Mouse (Mus musculus) kidney, adult 18-20 months (tissue): ENCODE measurements around the gene Tsc1.

Source experiments
- DNase-seq: peaks from one replicate; pipeline ENCODE4 v3.0.0; 2021

The Tsc1 gene

DNA sequence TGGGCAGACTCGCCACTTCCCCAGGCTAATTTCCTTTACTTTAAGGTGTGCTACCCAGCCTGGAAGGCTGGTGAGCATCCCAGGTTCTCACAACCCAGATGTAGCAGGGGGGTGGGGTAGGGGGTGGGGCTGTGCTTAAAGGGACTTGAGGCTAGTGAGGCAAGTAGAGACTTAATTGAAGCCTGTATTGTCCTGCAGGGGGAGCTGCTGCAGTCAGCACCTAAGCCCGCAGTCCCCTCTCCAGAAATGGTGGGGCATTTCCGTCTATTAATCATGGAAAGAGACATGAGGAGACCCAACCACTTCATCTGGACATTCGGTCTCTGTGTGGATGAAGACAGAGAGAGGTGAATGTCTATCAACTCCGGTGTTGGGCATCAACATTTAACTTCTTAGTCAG is 24.7 kb upstream of the Tsc1 start:
- DNase-seq, result no peak

DNA sequence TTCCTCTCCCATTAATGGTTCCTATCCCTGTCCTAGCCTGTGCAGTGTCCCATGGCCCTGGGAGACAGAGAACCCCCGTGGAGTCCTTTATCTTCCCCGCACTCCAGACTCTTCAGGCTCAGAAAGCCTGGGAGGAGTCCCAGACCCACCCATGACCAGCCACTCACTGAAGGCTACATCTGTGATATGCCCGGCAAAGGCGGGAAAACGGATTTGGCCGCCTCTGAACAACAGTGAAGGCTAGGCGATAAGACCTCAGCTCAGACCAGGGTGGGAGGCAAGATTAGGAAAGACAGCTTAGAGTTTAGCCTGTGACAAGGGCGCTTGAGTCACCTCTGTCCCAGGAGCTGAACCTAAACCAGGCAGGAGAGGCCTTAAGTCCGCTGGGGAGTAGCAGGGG is 24.2 kb upstream of the Tsc1 start:
- no peak for DNase-seq

DNA sequence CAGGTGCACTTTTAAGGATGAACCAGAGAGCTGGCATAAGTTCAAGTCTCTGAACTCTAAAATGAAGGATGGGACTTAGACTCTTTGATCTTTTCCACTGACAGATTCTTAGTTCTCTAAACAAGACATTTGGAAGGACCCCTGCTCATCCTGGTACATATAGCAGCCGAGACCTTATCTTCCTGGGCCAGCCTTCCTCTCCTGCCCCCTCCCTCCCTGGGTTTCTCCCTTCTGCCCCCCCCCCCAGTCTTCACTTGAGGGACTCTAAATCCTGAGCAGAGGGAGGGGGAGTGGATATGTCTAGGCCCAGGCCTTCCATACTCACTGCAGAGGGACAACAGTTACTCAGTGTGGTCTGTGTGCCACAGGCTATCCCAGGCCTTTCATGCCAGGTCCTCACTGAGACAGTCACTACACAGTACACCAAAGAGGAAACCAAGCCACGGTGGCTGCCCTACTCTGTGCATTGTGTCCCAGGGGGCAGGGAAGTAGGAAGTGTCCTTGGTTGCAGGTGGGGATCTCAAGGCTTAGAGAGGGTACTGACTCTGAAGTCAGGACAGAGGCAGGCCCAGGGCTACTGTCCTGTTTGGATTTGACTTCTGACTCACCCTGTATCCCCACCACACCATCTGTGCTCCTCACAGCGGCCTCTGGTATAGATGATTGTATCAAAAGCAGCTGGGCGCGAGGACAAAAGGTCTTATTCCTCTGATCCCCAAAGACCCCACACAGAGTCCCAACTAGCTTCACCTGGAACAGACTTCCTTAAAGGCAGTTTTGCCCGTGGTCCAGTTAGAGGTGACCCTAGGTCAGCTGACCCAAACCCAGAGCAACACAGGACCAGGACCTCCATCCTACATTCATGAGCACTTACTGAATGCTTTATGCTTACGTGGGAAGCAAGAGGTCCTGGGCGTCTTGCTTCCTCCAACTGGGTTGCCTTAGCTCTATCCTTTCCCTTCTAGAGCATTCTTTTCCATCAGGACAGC is 23.2 kb upstream of the Tsc1 start:
- DNase-seq, result no peak

DNA sequence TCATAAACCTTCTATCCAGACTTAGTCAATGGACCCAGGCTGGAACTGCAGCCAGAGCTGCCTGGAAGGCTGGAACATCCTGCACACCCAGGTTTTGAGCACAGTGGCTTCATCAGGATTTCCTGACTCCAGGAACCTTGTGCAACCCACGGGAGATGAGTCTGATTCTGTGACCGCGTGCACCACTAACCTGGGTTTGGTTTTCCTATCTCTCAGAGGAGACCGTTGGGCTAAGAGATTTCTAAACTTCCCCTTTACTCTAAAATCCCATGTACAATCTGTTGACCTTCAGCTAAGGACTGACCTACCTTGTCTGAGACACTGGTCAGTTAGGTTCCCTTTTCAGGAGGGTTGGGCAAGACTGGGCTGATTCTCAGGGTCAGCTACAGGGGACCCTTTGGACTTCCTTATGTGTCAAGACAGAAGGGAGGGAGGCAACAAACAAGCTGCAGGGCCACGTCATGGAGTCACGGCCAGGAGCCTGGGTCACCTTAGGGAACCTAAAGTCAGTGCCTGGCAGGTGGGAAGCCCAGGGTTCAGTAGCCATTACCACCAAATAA is 22.2 kb upstream of the Tsc1 start:
- no peak for DNase-seq

DNA sequence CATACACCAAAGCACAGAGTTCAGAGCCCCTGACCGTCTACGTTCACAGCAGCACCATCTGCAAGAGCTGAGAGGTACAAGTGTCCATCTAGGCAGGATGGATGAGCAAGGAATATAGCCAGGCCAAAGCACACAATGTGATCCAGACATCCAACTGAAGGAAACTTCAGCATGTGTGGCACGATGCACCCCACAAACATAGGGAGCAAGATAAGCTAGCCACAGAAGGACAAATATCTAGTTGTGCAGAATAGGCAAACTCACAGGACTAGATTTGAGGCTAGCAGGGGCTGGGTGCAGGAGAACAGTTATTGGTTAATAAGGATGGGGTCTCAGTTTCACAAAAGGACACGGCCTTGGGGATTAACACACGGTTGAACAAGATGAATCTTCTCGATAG is 21.7 kb upstream of the Tsc1 start:
- no peak for DNase-seq

DNA sequence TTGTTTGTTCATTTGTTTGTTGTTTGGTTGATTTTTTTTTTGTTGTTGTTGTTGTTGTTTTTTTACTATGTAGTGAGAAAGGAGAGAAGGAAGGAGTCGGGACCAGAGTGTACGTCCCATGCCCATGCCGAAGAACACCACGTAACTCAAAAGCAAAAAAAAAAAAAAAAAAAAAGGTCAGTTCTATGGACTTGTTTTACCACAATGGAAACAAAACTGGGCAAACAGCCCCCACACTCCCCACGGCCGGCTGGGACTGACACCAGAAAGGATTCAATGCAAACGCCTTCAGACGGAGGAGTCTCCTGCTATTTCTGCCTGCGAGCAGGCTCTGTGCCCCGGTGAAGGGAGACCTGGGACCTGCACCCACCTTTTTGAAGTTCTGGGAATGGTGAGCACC is 20.5 kb upstream of the Tsc1 start:
- DNase-seq, result no peak

DNA sequence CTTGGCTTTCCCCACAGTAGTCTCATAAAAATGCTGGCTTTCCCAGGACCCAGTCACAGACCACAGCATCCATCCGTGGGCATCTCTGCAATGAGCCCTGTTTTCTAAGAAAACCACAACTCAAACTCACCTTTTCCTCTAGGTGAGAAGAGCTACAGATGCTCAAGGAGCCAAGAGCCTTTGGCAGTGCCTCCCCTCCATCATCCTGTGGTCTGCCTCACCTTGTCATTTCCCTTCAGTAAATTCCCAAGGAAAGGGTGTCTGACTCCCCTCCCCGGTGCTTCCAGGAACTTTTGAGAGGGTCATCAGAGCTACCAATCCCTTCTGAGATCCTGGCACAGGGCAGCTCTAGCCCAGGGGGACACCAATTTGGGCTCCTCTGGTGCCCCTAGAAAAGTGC is 19.9 kb upstream of the Tsc1 start:
- no peak for DNase-seq

DNA sequence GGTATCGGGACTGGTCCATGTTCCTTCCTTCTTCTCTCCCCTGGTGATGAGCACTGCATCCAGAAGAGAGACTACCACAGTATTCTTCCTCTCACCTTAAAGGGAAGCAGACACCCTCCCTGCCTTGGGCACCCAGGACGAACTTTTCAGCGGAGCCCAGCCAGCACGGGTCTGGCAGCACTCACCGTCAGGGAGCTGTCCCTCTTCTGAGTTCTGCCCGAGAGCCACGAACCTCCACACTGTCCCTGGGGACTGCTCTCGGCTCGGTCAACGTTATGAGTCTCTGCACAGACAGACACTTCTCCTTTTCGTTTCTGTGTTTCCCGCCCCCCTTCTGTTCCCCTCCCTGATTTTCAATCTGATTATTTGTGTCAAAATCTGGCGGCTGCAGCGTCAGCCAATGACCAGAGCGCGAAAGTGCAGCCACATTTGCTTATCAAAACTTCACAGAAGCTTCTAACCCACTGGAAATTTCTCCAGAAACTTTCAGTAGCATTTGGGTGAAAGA is 19.3 kb upstream of the Tsc1 start, which contains the start of gene Gfi1b:
Gene Gfi1b, minus strand, starts transcription at position 319 of the 508 bp plus-strand sequence.
- DNase-seq, result no peak

DNA sequence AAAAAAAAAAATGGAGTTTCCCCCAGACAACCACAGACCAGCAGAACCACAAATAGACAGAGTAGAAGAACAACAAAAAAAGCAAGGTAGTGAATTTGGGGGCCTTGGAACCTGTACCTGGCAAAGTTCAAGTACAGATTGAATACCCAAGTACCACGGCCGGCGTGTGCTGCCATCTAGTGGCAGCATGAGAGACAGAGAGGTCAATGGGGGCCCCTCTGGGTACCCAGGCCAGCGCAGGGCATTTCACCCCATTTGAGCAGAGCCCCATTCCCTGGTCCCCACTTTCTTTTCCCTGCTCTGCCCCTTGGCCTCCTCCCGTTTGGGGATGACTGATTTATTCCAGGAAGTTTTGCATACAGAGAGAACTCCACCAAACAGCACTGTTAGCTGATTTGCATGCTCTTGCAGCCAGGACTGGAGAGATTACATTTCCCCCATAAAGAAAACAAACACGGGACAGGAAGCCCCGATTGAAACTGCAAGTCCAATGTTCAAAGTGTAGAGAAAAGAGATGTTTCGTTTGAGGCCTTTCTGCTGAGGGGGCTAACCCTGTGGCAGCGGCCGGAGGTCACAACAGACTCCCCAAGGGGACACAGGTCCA is 18.4 kb upstream of the Tsc1 start:
- DNase-seq, result peak; percentile 45

DNA sequence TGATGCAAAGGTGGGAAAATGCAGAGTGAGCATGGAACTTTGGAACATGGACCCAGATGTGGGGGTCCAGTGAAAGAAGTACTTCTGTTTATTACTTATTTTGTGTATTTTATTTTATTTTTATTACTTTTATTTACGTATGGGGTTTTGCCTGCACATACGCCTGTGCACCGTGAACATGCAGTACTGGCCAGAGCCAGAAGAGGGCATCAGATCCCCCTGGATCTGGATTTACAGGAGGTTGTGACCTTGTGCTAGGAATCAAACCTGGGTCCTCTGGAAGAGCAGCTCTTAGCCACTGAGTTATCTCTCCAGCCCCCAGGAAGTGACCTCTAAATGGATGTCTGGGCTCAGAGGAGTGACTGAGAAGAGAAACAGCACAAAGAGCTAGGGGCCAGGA is 16.2 kb upstream of the Tsc1 start:
- DNase-seq, result no peak

DNA sequence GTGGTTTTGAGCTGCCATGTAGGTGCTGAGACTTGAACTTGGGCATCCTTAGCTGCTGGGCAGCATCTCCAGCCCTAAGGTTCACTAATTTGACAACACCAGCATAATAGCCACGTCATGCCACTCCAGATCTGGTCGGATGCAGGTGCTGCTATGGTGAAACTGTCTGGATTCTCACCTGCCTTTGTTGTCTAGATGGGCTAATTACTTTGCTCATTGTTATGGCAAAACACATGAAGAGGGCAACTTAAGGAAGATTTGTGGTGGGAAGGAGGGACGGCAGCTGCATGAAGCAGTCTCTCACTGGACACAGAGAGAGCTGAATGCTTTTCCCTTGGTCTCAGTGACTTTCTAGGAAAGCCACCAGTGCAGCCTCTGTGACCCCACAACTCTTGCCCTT is 15.0 kb upstream of the Tsc1 start:
- no peak for DNase-seq

DNA sequence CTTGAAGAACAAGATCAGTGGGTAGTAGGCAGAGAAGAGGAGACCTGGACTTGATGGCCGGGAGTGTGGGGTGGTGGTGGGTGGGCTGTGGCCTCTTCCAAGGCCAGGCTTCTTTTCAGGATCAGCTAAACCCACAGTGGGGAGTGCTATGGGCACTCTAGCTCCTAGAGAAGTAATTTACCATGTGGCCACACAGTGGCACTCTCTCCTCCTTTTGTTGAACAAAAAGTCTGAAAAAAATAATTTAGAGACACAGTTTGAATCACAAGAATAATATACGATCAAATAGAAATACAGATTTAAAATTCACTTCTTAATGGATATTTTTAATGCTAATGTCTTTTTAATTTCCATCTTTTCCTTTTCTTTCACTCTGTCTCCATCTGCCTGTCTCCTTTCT is 13.0 kb upstream of the Tsc1 start:
- no peak for DNase-seq

DNA sequence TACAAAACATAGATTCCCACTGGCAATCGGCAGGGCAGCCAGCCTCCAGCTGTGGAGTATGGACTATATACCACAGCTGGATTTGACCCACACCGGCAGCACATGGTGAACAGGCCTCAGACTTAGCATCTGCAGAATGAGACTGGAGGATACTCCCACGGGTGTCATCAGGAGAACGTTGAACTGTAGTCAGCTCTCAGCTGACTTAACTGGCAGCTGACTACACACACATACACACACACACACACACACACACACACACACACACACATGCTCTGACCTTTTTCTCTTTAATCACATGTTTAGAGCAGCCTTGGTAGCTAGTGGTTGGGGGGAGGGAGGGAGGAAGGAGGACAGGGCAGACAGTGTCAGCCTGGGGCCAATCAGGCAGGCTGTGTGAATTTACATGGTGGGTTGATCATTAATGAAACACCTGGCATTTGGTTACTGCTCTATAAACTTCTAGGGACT is 11.1 kb upstream of the Tsc1 start:
- DNase-seq, result peak; percentile 65

DNA sequence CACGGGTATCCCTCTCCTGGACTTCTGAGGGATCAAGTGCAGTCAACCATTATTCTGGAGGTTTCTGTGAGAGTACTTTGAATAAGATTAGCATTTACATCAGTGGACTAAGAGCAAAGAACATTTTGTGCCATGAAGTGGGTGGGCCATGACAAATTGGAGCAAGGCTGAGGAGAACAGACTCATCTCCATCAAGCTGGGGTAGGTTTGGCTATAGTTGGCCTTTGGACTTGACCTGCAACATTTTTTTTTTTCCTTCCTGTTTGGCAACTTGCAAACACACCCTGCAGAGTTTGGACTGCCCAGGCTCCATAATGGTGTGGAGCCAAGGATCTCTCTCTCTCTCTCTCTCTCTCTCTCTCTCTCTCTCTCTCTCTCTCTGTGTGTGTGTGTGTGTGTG is 8.4 kb upstream of the Tsc1 start:
- DNase-seq, result peak; percentile 31

DNA sequence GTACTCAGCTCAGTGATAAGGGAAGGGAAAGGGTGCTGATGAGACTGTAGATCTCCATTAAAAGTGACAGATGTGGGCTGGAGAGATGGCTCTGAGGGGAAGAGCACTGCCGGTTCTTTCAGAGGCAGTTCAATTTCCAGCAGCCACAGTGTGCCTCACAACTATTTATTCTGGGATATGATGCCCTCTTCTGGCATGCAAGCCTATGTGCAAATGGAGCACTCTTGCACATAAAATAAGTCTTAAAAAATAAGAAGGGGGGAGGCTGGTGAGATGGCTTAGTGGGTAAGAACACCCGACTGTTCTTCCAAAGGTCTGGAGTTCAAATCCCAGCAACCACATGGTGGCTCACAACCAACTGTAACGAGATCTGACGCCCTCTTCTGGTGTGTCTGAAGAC is 7.9 kb upstream of the Tsc1 start:
- DNase-seq, result no peak

DNA sequence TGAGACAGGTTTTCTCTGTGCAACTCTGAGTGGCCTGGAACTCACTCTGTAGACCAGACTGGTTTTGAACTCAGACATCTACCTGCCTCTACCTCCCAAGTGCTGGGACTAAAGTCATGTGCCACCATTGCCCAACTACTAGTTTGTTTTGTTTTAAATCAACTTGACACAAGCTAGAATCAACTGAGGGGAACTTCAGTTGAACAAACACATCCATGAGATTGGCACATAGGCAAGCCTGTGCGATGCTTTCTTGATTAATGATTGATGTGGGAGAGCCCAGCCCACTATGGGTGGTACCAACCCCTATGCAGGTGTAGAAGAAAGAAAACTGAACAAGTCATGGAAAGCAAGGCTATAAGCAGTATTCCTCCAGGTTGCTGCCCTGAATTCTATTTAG is 5.8 kb upstream of the Tsc1 start:
- no peak for DNase-seq

DNA sequence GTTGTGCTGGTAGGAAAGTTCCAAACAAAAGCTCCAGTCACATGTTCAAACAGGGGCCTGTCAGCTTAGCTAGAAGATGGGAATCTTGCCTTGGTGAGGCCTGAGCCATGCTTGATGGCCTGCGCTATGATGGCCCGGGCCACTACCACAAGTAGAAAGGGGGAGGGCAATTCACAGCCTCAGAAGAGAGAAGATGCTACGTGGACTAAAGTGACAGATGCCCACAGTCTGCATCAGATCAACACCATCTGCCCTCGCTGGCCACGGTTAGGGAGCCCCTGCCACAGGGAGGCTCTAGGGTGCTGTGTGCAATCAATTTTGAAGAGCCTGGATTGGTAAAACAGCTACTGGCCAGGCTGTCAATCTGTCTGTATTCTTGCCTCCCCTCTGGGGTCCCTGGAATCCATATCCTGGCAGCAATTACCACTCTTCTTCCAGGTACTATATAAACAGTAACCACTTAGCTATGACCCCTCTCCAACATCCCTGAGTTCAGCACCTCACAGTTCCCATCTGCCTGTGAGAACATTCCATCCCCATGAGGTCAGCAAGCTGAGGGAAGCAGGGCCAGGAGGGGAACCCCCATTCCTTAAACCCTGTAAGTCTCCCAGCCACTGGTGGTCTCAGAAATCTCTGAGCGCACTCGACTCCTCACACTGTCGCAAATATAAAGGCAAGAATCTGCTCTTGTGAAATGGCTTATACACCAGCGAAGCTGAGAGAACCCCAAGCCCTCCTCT is 3.8 kb upstream of the Tsc1 start:
- DNase-seq, result no peak

DNA sequence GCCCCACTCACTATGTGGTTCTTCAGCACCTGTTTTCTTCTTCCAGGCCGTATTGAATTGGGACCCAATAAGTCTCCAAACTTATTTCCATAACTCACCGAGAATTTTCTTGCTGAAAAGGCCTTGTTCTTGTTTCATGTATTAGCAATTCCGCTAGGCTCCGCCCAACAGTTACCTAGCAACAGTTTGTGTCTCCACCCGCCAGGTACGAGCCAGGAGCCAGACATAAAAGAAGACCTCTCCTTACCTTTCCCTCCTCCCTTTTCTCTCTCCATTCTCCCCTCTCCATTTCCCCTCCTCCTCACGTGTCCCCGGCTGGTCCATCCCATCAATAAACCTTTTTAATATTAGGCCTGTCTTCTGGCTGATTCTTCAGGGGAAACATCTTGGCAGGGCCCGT is 2.7 kb upstream of the Tsc1 start:
- DNase-seq, result peak; percentile 34

DNA sequence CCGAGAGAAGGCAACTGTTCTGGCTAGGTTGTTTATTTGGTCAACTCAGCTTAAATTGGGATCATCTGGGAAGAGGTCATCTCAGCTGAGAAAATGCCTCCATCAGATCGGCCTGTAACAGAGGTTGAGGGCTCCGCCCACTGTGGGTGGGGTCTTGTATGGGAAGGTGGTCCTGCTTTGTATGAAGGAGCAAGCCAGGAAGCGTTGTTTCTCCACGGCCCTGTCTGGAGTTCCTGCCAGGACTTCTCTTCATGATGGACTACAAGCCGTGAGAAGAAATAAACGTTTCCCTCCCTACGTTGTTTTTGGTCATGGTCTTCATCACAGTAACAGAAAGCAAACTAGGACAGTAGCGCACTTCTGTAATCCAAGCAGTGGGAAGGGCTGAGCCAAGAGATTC is 2.1 kb upstream of the Tsc1 start:
- DNase-seq, result peak; percentile 28

DNA sequence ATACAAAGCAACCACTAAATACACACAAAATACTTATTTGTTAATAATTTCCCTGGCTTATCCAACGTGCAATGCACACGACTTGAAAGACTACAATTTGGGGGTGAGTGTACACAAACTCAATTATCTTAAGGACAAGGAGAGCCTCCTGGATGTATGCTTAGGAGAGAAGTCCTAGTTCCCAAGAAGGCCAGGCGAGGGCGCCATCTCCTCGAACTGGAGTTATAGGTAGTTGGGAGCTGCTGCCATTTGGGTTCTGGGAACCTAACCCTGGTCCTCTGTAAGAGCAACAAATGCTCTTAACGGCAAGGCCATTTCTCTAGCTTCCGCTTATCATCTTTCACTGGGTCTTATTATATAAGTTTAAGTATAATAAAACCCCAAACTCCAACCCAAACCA is 1.2 kb upstream of the Tsc1 start:
- DNase-seq, result no peak

DNA sequence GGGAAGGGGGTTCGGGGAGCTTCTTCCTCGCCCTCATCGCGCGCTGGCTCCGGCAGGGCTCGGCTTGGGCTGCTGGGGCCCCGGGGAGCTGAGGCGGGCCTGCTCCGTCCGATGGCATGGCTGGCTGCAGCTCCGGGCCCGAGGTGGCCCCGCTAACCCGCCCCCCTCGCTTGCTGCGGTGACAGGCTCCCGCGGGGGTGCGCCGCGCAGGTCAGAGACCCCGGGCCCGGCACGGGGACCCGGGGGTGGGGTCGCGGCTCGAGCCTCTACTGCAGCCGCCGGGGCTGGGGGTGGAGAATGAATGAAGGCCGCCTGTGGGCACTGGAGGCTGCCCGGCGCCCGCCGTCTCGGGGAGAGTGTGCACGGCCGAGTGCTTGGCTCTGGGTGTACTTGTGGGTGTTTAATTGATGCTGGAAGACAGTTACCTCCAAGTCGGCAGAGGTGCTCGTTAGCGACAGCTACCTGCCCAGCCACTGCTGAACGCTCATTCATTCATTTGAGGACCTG is 460 bp downstream of the Tsc1 start:
- DNase-seq, result peak; percentile 53

DNA sequence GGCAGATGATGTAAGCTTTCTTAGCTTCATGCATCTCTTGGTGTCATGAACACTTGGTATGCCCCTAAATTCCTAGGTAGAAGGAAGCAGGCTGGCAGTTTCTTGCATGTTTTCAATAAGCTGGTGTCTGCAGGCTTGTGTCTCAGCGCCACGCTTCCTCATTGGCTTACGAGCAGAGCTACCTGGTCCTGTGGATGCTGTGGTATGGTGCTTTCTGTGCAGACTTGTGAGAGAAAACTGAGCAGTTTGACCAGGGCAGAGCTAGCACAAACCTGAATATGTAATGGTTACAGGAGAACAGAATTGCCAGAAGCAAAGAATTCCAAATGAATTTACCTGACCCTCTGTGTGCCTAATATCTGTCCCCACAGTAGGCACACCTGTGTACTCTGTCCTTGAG is 2.1 kb downstream of the Tsc1 start:
- DNase-seq, result no peak

DNA sequence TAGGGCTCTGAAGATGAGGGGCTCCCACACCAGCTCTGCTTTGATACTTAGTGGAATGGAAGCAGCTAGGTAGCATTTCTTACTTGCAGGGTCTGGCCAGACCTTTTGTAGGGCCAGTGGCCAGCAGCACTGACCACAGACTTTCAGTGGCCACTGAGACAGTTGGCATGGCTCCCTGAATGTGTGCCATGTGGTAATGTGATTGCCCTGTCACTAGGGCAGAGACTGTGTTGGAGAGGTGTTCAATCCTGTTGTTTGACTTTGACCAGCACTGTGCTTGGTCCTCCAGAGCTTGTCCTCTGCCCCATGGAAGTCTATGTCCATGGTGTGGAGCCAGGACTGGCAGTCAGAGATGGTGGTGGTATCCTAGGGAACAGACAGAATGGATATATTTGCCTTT is 9.5 kb downstream of the Tsc1 start:
- DNase-seq, result peak; percentile 47
